Mouse (Mus musculus) neural tube, embryonic 12.5 days (tissue): ENCODE measurements around the gene Fpr3. TPM values are rescaled to one million over a fixed set of nuclear protein-coding genes. Genes with fewer than 3 reads are reported as not detected.
A peak's percentile ranks its signal among the peaks of the same experiment; 100 is the strongest.
"Not testable (repeated sequence)": the region's sequence is repeated elsewhere in the genome, so short reads cannot be mapped to it uniquely, and the experiment has no call there.

Source experiments
- ATAC-seq: fragments of 200-750 bp; cut with Nextera tagmentation; 2 replicates; pipeline ENCODE4 v1.8.0; 2017; ENCODE audit warnings: low read depth, mild to moderate bottlenecking, moderate TSS enrichment, moderate library complexity; ENCODE audit not compliant: low FRiP score
- H3K27ac ChIP-seq: fragments of 300-500 bp; sonication (generic); 2 replicates; pipeline ENCODE4 v1.5.1; 2016
- H3K27me3 ChIP-seq: fragments of 300-500 bp; sonication (generic); replicated peaks from 2 replicates; pipeline ENCODE4 v1.6.1; 2016; ENCODE audit warnings: mild to moderate bottlenecking
- H3K36me3 ChIP-seq: fragments of 300-500 bp; sonication (generic); 2 replicates; pipeline ENCODE4 v1.6.1; 2016; ENCODE audit warnings: mild to moderate bottlenecking
- H3K4me1 ChIP-seq: fragments of 300-500 bp; sonication (generic); 2 replicates; pipeline ENCODE4 v1.6.1; 2016
- H3K4me2 ChIP-seq: fragments of 300-500 bp; sonication (generic); replicated peaks from 2 replicates; pipeline ENCODE4 v1.6.1; 2016; ENCODE audit warnings: mild to moderate bottlenecking
- H3K4me3 ChIP-seq: fragments of 300-500 bp; sonication (generic); 2 replicates; pipeline ENCODE4 v1.5.1; 2016
- H3K9ac ChIP-seq: fragments of 300-500 bp; sonication (generic); 2 replicates; pipeline ENCODE4 v1.6.1; 2016; ENCODE audit warnings: mild to moderate bottlenecking
- H3K9me3 ChIP-seq: fragments of 300-500 bp; sonication (generic); 2 replicates; pipeline ENCODE4 v1.6.1; 2016; ENCODE audit warnings: mild to moderate bottlenecking
- WGBS: fragments of 180-500 bp; shearing (Covaris S2); methylation state at CpG from one replicate; pipeline ENCODE4 v1.1.7; 2016; 5-methylcytosine and 5-hydroxymethylcytosine counted together
- polyA plus RNA-seq: library from polyadenylated mRNA; unstranded; fragments of >200 nt; fragmentation: Nextera tagmentation; extraction: Ambion mirVana; gene quantifications from 2 replicates; pipeline ENCODE4 v1.2.1, GENCODE M21; 2016

The Fpr3 gene
- polyA plus RNA-seq, 1 experiment from 2014 or later = not detected

DNA sequence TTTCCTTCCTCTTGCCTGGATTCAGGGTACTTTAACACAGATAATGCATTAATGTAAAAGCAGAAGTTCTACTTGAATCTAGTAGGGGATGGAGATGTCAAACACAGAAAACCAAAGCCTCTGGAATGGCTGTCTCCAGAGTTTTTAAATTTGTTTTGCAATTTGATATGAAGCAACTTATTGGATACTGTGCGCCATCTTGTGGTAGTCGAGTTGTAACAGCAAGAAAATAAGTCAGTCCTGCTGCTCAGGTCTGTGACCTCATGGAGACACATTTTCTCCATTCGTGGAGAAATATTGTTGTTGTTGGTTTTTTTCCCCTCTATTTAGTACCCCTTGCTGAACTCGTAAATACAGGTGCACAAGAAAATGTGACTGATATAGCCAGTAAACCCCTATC, 8.4 kb downstream of the Fpr3 start:
- no peaks in the 10 kb centered on the region for H3K9me3 ChIP-seq

DNA sequence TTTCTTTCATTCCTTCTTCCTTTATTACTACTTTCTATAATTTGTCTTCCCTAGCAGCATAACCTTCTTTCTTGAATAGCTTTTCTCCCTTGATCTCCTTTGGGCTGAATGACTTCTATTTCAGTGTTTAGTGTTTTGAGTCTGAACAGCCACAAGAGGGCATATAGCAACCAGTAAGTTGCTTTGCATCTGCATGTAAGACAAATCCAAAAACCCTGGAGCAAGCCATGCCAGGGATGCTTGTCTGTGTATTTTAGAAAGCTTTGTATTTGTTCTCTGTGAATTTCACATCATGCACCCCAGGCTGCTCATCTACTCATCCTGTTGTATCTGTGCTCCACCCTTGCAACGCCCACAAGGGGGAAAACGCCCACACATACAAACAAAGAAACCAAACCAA, 11.6 kb downstream of the Fpr3 start:
- Histone ChIP-seq H3K27me3 (no peaks in the 10 kb centered on the region), H3K4me1 (no peaks in the 10 kb centered on the region), H3K9ac (no peak overlapping the region), H3K4me2 (no peak overlapping the region), H3K36me3 (no peaks in the 10 kb centered on the region), H3K9me3 (no peaks in the 10 kb centered on the region), H3K4me3 (no peak overlapping the region), H3K27ac (no peak overlapping the region)
- ATAC-seq = no peak
- 88% methylated on average over 2 of the region's 2 CpGs for WGBS

More for the DNA sequence above, 8.4 kb downstream of the Fpr3 start:
- WGBS = 4% methylated on average over 4 of the region's 4 CpGs
- H3K9ac ChIP-seq = no peak overlapping the region
- no peak overlapping the region for H3K4me3 ChIP-seq
- H3K4me1 ChIP-seq = no peaks in the 10 kb centered on the region
- H3K4me2 ChIP-seq = no peak overlapping the region
- no peak for ATAC-seq
- H3K36me3 ChIP-seq = no peaks in the 10 kb centered on the region
- H3K27ac ChIP-seq = no peak overlapping the region
- no peaks in the 10 kb centered on the region for H3K27me3 ChIP-seq

DNA sequence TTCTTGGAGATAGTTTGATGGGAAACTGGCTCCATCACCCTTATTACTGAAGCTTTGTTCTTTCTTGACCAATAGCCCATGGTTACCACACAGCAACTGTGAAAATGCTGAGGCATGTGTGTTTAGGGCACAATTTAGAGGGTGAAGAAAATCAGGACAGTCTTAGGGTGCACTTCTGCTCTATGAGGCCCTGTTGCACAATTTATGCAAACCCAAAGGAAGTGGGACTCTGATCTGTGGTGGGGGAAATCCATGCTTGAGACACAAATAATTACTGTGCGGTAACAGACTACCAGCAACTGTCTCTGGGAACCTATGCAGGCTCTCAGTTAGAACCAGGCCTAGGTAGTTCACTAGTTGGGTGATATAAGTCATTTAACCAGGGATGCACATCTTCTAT, 13.1 kb downstream of the Fpr3 start:
- Histone ChIP-seq H3K4me2 (no peak overlapping the region), H3K27ac (no peak overlapping the region), H3K9ac (no peak overlapping the region), H3K9me3 (no peaks in the 10 kb centered on the region), H3K4me1 (no peaks in the 10 kb centered on the region), H3K36me3 (no peaks in the 10 kb centered on the region), H3K27me3 (no peaks in the 10 kb centered on the region), H3K4me3 (no peak overlapping the region)
- ATAC-seq = no peak
- 90% methylated on average over 1 of the region's 1 CpGs for WGBS

DNA sequence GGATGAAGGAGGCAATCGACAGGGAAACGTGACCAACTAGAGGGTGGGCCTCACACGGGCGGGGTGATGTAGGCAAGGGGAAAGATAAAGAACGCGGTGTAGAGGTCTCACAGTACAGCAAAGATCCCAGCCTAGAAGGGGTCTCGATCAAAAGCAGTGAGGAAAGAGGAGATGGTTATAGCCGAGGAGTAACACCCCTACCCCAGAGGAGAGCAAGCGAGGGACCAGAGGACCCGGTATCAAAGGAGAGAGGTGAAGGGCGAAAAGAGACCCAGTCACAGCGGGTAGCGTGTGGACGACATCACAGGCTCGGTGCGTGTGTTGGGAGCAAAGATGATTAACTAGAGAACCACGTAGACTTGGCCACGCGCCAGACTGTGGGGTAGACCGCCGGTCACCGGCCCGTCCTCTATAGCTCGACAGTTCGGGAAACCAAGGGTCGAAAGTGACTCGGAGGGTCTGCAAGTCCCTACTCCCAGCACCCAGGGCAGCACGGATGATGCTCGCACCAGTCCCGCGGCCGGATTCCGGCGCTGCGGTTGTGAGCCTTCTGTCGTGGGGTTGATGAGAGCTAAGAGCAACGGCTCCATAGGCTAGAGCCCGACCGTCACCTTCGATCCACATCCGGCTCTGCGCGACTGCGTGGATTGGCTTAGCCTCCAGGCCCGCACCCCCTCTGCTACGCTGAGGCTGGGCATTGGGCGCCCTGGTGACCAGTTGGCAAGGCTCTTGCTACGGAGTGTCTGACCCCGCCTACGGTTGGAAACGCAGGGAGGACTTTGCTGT, 22.2 kb downstream of the Fpr3 start:
- 18% methylated on average over 51 of the region's 51 CpGs for WGBS
- peak overlapping the region; percentile 46 for H3K4me3 ChIP-seq
- peak overlapping the region; percentile 63 for H3K4me2 ChIP-seq
- peak overlapping the region; percentile 58 for H3K9ac ChIP-seq
- no peaks in the 10 kb centered on the region for H3K36me3 ChIP-seq
- no peaks in the 10 kb centered on the region for H3K9me3 ChIP-seq
- H3K27ac ChIP-seq = 0 out of 2 replicates have a peak overlapping the region, but pooled peaks have one; percentile 29
- H3K4me1 ChIP-seq = no peaks in the 10 kb centered on the region
- ATAC-seq = peak; percentile 100
- no peaks in the 10 kb centered on the region for H3K27me3 ChIP-seq

DNA sequence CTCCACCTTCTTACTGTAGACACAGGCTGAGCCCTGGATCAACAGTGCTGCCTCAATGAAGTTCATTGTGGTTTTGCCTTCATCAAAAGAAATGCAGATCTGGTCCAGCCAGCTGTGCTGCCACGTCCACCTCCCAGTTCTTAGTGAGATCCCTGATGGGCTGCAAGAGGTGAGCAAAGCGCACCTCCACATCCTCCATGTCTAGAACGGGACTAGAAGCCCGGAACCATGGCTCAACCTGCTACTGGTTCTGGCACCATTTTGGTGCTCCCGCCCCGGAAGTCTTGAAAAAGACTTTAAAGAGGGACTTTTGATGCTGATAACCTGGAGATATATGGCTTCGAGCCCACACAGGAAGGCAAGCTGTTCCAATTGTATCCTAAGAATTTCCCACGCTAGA, 25.0 kb downstream of the Fpr3 start:
- H3K9me3 ChIP-seq, H3K27me3 ChIP-seq, H3K4me1 ChIP-seq, H3K9ac ChIP-seq, ATAC-seq, H3K36me3 ChIP-seq, H3K4me2 ChIP-seq, H3K27ac ChIP-seq, H3K4me3 ChIP-seq: not testable (repeated sequence)
- WGBS = 89% methylated on average over 8 of the region's 8 CpGs

DNA sequence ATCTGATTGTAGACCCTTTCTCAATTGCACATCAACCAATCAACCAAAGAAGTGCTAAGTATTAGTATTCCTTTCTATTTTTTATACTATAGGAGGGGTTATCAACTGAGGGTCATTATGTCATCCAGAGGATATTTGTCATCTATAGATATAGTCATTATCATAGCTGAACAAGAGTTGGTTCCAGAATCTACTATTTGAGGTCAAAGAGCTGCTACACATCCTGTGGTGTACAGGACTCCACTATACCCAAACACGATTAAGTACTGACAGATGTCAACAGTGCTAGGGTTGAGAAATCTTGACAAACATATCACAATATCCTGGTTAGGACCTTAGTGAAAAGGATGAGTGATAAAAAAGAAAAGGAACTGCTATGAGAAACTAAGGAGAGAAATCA, 29.7 kb downstream of the Fpr3 start:
- Histone ChIP-seq H3K4me3 (no peak overlapping the region), H3K4me1 (no peaks in the 10 kb centered on the region), H3K36me3 (no peaks in the 10 kb centered on the region), H3K4me2 (no peak overlapping the region), H3K27me3 (no peaks in the 10 kb centered on the region), H3K9ac (no peak overlapping the region), H3K27ac (no peak overlapping the region), H3K9me3 (no peaks in the 10 kb centered on the region)
- ATAC-seq = no peak
- 94% methylated on average over 1 of the region's 1 CpGs for WGBS

DNA sequence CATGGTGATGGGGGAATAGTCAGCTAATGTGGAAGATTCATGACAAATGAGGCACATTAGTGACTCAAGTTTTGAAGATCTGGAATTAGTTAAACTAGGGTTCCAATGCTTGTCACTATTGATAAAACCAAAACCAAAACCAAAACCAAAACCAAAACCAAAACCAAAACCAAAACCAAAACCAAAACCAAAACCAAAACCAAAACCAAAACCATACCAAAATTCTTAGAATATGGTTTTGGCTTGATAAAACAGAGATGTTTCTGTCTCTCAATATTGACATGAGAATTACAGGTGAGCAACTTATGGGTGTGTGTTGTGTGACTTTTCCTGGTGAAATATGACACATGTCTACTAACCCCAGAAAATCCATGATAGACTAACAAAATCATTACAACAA, 30.1 kb downstream of the Fpr3 start:
- no peak overlapping the region for H3K4me2 ChIP-seq
- H3K4me3 ChIP-seq = no peak overlapping the region
- H3K27ac ChIP-seq = no peak overlapping the region
- no peaks in the 10 kb centered on the region for H3K36me3 ChIP-seq
- no peak overlapping the region for H3K9ac ChIP-seq
- ATAC-seq = no peak
- no peaks in the 10 kb centered on the region for H3K27me3 ChIP-seq
- H3K9me3 ChIP-seq = no peaks in the 10 kb centered on the region
- H3K4me1 ChIP-seq = no peaks in the 10 kb centered on the region

DNA sequence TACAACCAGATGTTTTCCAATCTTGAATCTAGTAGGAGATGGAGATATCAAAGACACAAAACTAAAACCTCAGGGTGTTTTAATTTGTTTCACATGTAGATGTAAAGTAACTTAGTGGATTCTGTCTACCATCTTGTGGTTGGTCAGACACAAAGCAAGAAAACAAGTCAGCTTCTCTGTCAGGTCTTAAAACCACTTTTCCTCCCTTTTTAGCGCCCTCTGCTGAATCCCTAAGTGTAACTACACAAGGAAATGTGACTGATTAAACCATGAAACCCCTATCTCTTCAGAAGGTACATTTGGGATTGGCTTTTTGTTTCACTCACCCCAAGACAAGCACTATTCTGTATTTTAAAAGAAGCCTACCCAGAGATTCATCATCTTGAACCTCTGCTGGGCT, 85.8 kb downstream of the Fpr3 start:
- Histone ChIP-seq H3K4me3 (no peak overlapping the region), H3K4me1 (no peaks in the 10 kb centered on the region), H3K36me3 (no peaks in the 10 kb centered on the region), H3K27me3 (no peaks in the 10 kb centered on the region), H3K9me3 (peaks cover 1% of the 10 kb centered on the region; the same call in 1 of the 2 replicates), H3K4me2 (no peak overlapping the region), H3K9ac (no peak overlapping the region), H3K27ac (no peak overlapping the region)
- 16% methylated on average over 1 of the region's 1 CpGs for WGBS
- ATAC-seq = no peak

DNA sequence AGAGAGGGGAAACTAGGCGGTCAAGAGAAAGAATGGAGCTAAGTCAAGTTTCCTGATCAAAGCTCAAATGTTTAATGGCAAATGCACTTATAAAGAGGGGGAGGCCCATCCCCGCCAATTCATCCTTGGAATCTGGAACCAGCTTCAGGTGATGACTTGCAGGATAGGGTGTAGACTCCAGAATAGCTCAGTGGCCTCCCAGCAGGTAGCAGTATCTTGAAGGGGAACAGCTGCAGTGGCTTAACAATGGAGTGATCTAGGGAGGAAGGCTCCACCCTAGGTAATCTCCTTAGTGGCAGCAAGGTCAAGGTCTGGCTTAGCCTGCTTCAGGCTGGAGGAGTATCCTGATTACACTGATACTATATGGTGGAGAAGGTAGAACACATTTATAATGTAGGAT, 93.6 kb downstream of the Fpr3 start:
- H3K27ac ChIP-seq, H3K4me3 ChIP-seq, H3K36me3 ChIP-seq, H3K27me3 ChIP-seq, H3K9me3 ChIP-seq, ATAC-seq, H3K4me1 ChIP-seq, H3K4me2 ChIP-seq, H3K9ac ChIP-seq: not testable (repeated sequence)
- WGBS = 80% methylated on average over 2 of the region's 2 CpGs

DNA sequence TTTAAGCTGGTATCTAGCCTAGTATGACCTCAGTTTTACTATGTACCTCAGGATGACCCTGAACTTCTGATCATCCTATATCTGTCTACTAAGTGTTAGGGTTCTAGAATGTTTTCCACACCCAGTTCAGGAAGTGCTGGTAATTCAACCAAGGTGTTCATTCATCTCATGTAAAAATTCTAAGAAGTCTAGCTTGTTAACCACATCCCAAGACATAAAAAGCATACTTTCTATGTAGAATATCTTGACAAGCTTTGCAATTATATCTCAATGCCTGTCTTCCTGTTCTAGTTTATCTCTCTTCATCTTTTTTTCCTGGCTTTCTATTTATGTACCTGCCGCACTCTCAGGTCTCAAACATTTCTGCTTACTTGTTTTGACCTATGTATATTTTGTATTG, 117.1 kb downstream of the Fpr3 start:
- no peak overlapping the region for H3K27ac ChIP-seq
- no peak for ATAC-seq
- H3K27me3 ChIP-seq = no peaks in the 10 kb centered on the region
- no peaks in the 10 kb centered on the region for H3K4me1 ChIP-seq
- WGBS = 88% methylated on average over 1 of the region's 1 CpGs
- H3K36me3 ChIP-seq = no peaks in the 10 kb centered on the region
- H3K4me3 ChIP-seq = no peak overlapping the region
- no peak overlapping the region for H3K4me2 ChIP-seq
- no peaks in the 10 kb centered on the region for H3K9me3 ChIP-seq
- H3K9ac ChIP-seq = no peak overlapping the region

Other genes starting within 250 kb of the Fpr3 start
- gene Vmn2r90, start 184.1 kb upstream of the Fpr3 start, polyA plus RNA-seq = not detected in 2 replicates
- 48.1 and 54.2 TPM in 2 replicates for gene Spaca6, start 60.7 kb upstream of the Fpr3 start, polyA plus RNA-seq
- gene Has1, start 32.6 kb upstream of the Fpr3 start, polyA plus RNA-seq = 1.1 and 1.3 TPM in 2 replicates
- 0.34 TPM in 1 of 2 replicates, not detected in the other for gene Fpr1, start 3.9 kb upstream of the Fpr3 start, polyA plus RNA-seq
- gene Fpr2, start within 50 bp of the Fpr3 start, polyA plus RNA-seq = not detected in 2 replicates
- not detected in 2 replicates for gene Fpr-rs4, start 133.9 kb downstream of the Fpr3 start, polyA plus RNA-seq
- not detected in 2 replicates for gene Vmn2r124, start 161.6 kb downstream of the Fpr3 start, polyA plus RNA-seq
- gene Vmn2r91, start 197.2 kb downstream of the Fpr3 start, polyA plus RNA-seq = not detected in 2 replicates